Mouse (Mus musculus) bone marrow, adult 2 months (tissue): ENCODE results near the gene Hoxa4.

Experiments used
- CTCF ChIP-seq: fragments of 200-500 bp; IDR thresholded peaks from 2 replicates; pipeline ENCODE4 v1.5.1; 2011; ENCODE audit warnings: low read length, control low read depth; ENCODE audit not compliant: control insufficient read depth, insufficient read depth
- POLR2A ChIP-seq: fragments of 200-500 bp; IDR thresholded peaks from 2 replicates; pipeline ENCODE4 v1.6.1; 2011; ENCODE audit warnings: low read depth, mild to moderate bottlenecking, control low read depth, low read length, borderline replicate concordance; ENCODE audit not compliant: control insufficient read depth

GRCm38 (mm10) chr6:52209685-52210046 lies 18.1 kb upstream of the Hoxa4 start:
- no peak for TF ChIP-seq CTCF
- TF ChIP-seq POLR2A: no peak
